Mouse (Mus musculus): ENCODE results near the gene Tprg.

GRCm38 (mm10) chr16:25265177-25265576 lies 21.4 kb upstream of the Tprg start:
- TF ChIP-seq CTCF (IDR thresholded peaks at IDR 0.05; ENCODE audit: low read depth, low read length) (no peak), POLR2A (IDR thresholded peaks at IDR 0.05; ENCODE audit: borderline replicate concordance, low read depth, low read length) (no peak)

All from bone marrow macrophage, adult 2 months (primary cell).